Mouse (Mus musculus) bone marrow macrophage, adult 2 months (primary cell): ENCODE data around the gene Srp54c.
"Not testable (repeated sequence)": the region's sequence is repeated elsewhere in the genome, so short reads cannot be mapped to it uniquely, and the experiment has no call there.

Source experiments
- CTCF ChIP-seq: IDR thresholded peaks from 2 replicates; pipeline ENCODE4 v1.5.1; 2012; ENCODE audit warnings: low read depth, mild to moderate bottlenecking, low read length, moderate library complexity
- POLR2A ChIP-seq: IDR thresholded peaks from 2 replicates; pipeline ENCODE4 v1.6.1; 2012; ENCODE audit warnings: mild to moderate bottlenecking, low read depth, low read length, borderline replicate concordance

DNA sequence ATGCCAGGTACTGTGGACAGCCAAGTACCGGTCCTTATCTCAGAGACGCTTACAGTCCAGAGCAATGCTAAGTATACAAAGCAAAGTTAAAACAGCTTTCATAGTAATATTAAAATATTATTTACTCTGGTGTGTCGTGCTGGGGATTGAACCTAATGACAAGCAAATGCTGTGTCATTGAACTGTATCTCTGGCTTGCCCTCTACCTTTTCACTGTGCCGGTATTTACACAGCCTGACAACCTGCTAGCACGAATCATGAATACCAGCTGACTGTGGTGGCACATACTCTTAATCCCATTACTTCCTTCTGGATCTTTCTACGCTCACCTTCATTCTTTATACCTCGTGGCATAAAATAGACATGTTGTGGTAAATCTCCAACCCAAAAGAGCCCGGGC, 12.3 kb downstream of the Srp54c start:
- TF ChIP-seq POLR2A, CTCF: not testable (repeated sequence)
